Mouse (Mus musculus): ENCODE data around the gene Scn5a. TPM values are rescaled to one million over a fixed set of nuclear protein-coding genes. Genes with fewer than 3 reads are reported as not detected.

Scn5a gene
- polyA plus RNA-seq, 1 experiment from 2014 or later: 0.79 TPM

DNA sequence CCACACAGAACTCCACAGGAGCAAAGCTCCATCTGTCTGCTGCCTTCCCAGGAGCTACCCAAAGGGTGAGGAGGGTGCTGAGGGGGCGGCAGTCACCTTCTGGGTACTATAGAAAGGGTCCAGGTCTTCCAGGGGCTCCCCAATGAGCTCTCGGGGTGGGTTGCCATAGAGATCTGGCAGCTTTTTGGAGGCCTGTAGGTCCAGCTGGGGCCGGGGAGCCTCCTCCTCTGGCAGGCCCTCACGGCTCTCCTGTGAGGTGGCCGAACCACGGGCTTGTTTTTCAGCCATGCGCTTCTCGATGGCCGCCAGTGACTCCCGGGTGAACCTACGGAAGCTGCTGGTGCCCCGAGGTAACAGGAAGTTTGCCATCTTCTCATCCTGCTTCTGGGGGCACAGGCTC is 16.6 kb downstream of the Scn5a start:
- Histone ChIP-seq H3K27me3 (no peaks in the 10 kb centered on the region), H3K9me3 (no peaks in the 10 kb centered on the region), H3K27ac (replicated peaks) (no peak overlapping the region), H3K4me1 (peaks cover 12% of the 10 kb centered on the region), H3K4me2 (replicated peaks) (no peak overlapping the region), H3K9ac (replicated peaks) (no peak overlapping the region), H3K4me3 (no peak overlapping the region), H3K36me3 (no peaks in the 10 kb centered on the region)
- no peak for ATAC-seq (replicated peaks)
- WGBS: 42% methylated on average over 12 of the region's 12 CpGs

- 47% methylated on average over 8 of the region's 8 CpGs for WGBS
- Histone ChIP-seq H3K4me2 (replicated peaks) (no peak overlapping the region), H3K4me3 (no peak overlapping the region), H3K27me3 (no peaks in the 10 kb centered on the region), H3K27ac (replicated peaks) (no peak overlapping the region), H3K9ac (replicated peaks) (no peak overlapping the region), H3K36me3 (no peaks in the 10 kb centered on the region), H3K9me3 (no peaks in the 10 kb centered on the region), H3K4me1 (peaks cover 12% of the 10 kb centered on the region)
- no peak for ATAC-seq (replicated peaks)
Observed at GRCm38 (mm10) chr9:119561746-119562145, 17.1 kb downstream of the Scn5a start.

GRCm38 (mm10) chr9:119559537-119560276 is 19.1 kb downstream of the Scn5a start:
- Histone ChIP-seq H3K9me3 (no peaks in the 10 kb centered on the region), H3K9ac (replicated peaks) (no peak overlapping the region), H3K4me2 (replicated peaks) (no peak overlapping the region), H3K4me3 (no peak overlapping the region), H3K4me1 (peaks cover 12% of the 10 kb centered on the region), H3K36me3 (no peaks in the 10 kb centered on the region), H3K27me3 (no peaks in the 10 kb centered on the region), H3K27ac (replicated peaks) (no peak overlapping the region)
- WGBS: 75% methylated on average over 16 of the region's 16 CpGs
- ATAC-seq (replicated peaks): no peak

DNA sequence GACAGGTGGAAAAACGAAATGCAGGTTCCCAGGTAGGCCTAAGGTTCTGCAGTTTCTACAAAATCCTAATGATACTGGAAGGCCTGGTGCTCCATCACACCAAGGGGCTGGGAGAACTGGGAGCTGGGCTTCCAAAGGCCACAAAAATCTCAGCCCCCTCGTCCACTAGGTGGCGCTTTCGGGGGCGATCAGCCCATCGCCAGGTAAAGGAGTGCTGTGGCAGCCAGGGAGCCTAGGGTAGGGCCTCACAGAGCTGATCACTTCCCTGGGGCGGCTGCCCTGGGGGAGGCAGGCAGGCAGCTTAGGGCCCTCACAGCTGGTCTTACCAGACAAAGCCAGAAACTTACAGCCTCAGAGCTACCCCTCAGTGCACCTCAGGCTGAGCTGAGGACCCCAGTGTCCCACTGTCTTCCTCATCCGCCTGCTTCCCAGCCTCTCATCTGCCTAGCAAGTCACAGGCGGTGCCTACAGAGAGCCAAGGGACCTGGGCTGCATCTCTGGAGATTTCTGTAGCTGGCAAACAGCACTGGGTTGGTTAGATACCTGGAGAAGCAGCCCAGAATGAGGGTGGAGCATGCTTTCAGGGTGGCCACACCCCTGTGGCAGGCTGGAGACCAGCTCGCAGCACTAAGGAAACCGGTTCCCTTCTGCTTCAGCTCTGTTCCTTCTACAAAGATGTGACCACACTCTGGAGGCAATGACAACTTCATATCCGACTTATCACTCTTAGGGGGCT is 20.5 kb downstream of the Scn5a start:
- Histone ChIP-seq H3K4me1 (peaks cover 12% of the 10 kb centered on the region), H3K27me3 (no peaks in the 10 kb centered on the region), H3K9me3 (no peaks in the 10 kb centered on the region), H3K9ac (replicated peaks) (no peak overlapping the region), H3K4me2 (replicated peaks) (no peak overlapping the region), H3K4me3 (no peak overlapping the region), H3K27ac (replicated peaks) (no peak overlapping the region), H3K36me3 (no peaks in the 10 kb centered on the region)
- ATAC-seq (replicated peaks): peak; percentile 36; the same call in 1 of the 2 replicates
- WGBS: 24% methylated on average over 12 of the region's 12 CpGs

- Histone ChIP-seq H3K4me3 (no peak overlapping the region), H3K9ac (replicated peaks) (no peak overlapping the region), H3K27me3 (no peaks in the 10 kb centered on the region), H3K27ac (replicated peaks) (no peak overlapping the region), H3K9me3 (no peaks in the 10 kb centered on the region), H3K36me3 (no peaks in the 10 kb centered on the region), H3K4me2 (replicated peaks) (no peak overlapping the region), H3K4me1 (no peaks in the 10 kb centered on the region)
- no peak for ATAC-seq (replicated peaks)
- 90% methylated on average over 3 of the region's 3 CpGs for WGBS
Observed at GRCm38 (mm10) chr9:119556043-119556442, 22.8 kb downstream of the Scn5a start.

GRCm38 (mm10) chr9:119547528-119547927 is 31.3 kb downstream of the Scn5a start:
- 25% methylated on average over 12 of the region's 12 CpGs for WGBS
- no peak overlapping the region for H3K27ac ChIP-seq (replicated peaks)
- no peaks in the 10 kb centered on the region for H3K36me3 ChIP-seq
- no peak overlapping the region for H3K9ac ChIP-seq (replicated peaks)
- no peaks in the 10 kb centered on the region for H3K27me3 ChIP-seq
- no peak overlapping the region for H3K4me3 ChIP-seq
- H3K4me2 ChIP-seq (replicated peaks): no peak overlapping the region
- H3K4me1 ChIP-seq: no peaks in the 10 kb centered on the region
- no peak for ATAC-seq (replicated peaks)
- H3K9me3 ChIP-seq: no peaks in the 10 kb centered on the region

- no peaks in the 10 kb centered on the region for H3K27me3 ChIP-seq
- no peaks in the 10 kb centered on the region for H3K9me3 ChIP-seq
- WGBS: 69% methylated on average over 8 of the region's 8 CpGs
- no peak overlapping the region for H3K27ac ChIP-seq (replicated peaks)
- H3K9ac ChIP-seq (replicated peaks): no peak overlapping the region
- H3K4me3 ChIP-seq: no peak overlapping the region
- H3K4me2 ChIP-seq (replicated peaks): no peak overlapping the region
- ATAC-seq (replicated peaks): no peak
- H3K36me3 ChIP-seq: no peaks in the 10 kb centered on the region
- no peaks in the 10 kb centered on the region for H3K4me1 ChIP-seq
Observed at GRCm38 (mm10) chr9:119547128-119547527, 31.7 kb downstream of the Scn5a start.

DNA sequence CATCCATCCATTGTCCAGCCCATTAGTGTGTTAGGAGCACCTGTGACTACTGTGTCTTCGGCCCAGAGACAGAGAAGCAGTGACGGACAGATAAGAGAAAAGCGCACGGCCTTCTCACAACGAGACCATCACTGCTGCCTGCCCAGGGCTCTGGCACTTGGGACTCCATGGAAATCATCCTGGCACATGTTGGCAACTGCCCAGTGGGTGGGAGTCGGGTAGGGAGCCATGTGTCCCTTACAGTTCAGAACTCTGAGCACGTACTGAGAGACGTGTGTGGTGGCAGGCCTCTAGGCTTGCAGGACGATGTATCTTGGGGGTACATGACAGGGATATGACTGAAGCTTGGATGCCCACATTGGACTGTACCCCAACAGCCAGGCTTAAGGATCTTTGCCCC is 38.1 kb downstream of the Scn5a start:
- whole genome bisulfite sequencing: 80% methylated on average over 9 of the region's 9 CpGs
- H3K4me2 ChIP-seq (replicated peaks): no peak overlapping the region
- peaks cover 11% of the 10 kb centered on the region for H3K4me1 ChIP-seq
- no peaks in the 10 kb centered on the region for H3K36me3 ChIP-seq
- H3K9ac ChIP-seq (replicated peaks): no peak overlapping the region
- H3K27me3 ChIP-seq: no peaks in the 10 kb centered on the region
- H3K9me3 ChIP-seq: no peaks in the 10 kb centered on the region
- H3K4me3 ChIP-seq: no peak overlapping the region
- H3K27ac ChIP-seq (replicated peaks): no peak overlapping the region
- no peak for ATAC-seq (replicated peaks)

DNA sequence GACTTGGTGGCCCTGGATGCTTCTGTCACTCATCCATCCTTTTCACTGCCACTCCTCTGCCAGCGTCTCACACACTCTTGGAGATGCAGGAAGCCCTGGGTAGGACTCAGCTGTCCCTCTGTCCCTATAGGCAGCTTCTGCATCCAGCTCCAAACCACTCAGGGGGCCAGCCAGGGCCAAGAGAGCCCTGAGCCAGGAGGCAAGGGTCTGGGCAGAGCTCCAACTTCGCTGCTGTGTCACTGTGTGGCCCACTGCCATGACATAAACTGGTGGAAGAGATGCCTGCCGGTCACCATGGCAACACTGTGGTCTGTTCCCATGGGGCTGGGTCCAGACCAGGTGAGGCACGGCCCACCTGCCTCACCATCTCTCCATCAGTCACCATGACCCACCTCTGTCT is 41.0 kb downstream of the Scn5a start:
- Histone ChIP-seq H3K9me3 (no peaks in the 10 kb centered on the region), H3K9ac (replicated peaks) (no peak overlapping the region), H3K4me3 (no peak overlapping the region), H3K4me2 (replicated peaks) (no peak overlapping the region), H3K36me3 (no peaks in the 10 kb centered on the region), H3K27me3 (no peaks in the 10 kb centered on the region), H3K27ac (replicated peaks) (no peak overlapping the region), H3K4me1 (peaks cover 11% of the 10 kb centered on the region)
- peak; percentile 86 for ATAC-seq (replicated peaks)
- WGBS: 57% methylated on average over 4 of the region's 4 CpGs

DNA sequence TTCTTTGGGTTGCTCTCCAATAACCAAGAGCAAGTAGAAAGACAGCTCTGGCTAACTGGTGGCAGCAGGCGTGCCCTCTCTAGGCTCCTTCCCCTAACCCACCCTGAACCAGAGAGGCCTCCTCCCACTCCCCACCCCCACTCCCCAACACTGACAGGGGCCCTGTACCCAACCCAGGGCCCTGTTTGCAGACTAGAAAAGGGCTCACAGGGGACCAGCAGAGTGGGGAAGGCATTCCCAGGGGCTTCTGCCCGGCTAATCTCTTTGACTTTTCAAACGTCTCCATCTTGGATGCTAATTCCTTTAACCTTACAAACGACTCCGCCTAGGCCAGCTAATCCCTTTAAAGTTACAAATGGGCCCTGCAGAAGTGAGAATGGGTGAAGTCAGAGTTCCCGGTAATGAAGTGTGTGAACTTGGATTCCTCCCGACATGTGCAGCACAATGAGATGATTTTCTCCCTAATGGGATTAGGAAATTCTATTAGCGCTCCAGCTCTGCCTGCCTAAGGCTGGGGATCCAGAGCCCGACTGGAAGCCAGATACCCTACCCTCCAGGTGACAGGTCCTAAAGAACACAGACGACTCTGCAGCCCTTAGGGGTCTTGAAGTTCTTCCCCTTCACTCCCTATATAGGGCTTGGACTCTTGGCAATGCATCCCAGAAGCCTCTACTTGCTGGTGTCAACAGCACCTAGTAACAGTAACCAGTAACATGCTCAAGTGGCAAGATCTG is 47.0 kb downstream of the Scn5a start:
- H3K9me3 ChIP-seq: no peaks in the 10 kb centered on the region
- H3K27me3 ChIP-seq: no peaks in the 10 kb centered on the region
- no peaks in the 10 kb centered on the region for H3K4me1 ChIP-seq
- H3K9ac ChIP-seq (replicated peaks): no peak overlapping the region
- ATAC-seq (replicated peaks): no peak
- WGBS: 7% methylated on average over 10 of the region's 10 CpGs
- no peak overlapping the region for H3K4me3 ChIP-seq
- H3K4me2 ChIP-seq (replicated peaks): no peak overlapping the region
- no peak overlapping the region for H3K27ac ChIP-seq (replicated peaks)
- no peaks in the 10 kb centered on the region for H3K36me3 ChIP-seq

- no peak for ATAC-seq (replicated peaks)
- H3K27ac ChIP-seq (replicated peaks): no peak overlapping the region
- H3K27me3 ChIP-seq: no peaks in the 10 kb centered on the region
- no peaks in the 10 kb centered on the region for H3K36me3 ChIP-seq
- WGBS: 96% methylated on average over 6 of the region's 6 CpGs
- H3K4me1 ChIP-seq: no peaks in the 10 kb centered on the region
- H3K9me3 ChIP-seq: no peaks in the 10 kb centered on the region
- H3K4me2 ChIP-seq (replicated peaks): no peak overlapping the region
- no peak overlapping the region for H3K4me3 ChIP-seq
- no peak overlapping the region for H3K9ac ChIP-seq (replicated peaks)
Observed at GRCm38 (mm10) chr9:119524511-119524910, 54.3 kb downstream of the Scn5a start.

DNA sequence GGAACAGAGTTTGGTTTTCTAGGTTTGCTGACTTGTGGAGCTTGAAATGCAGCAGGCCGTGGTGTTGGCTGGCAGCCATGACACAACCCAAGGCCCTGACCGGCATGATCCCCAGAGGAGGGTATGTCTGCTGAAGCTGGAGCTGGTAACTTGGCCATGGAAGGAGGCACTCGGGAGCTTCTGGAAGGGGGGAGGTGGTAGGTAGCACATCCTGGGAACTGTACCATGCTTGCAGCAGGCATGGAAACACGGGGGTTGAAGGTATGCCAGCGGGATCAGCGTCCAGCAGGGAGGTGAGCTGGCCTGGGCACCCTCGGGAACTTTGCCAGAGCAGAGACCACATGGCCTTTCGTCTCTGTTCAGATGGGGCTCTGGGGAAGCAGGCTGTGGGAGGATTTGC is 55.5 kb downstream of the Scn5a start:
- no peak for ATAC-seq (replicated peaks)
- Histone ChIP-seq H3K4me1 (peaks cover under 1% of the 10 kb centered on the region; the same call in 1 of the 2 replicates), H3K27me3 (no peaks in the 10 kb centered on the region), H3K27ac (replicated peaks) (no peak overlapping the region), H3K4me2 (replicated peaks) (no peak overlapping the region), H3K4me3 (no peak overlapping the region), H3K36me3 (no peaks in the 10 kb centered on the region), H3K9me3 (no peaks in the 10 kb centered on the region), H3K9ac (replicated peaks) (no peak overlapping the region)
- WGBS: 88% methylated on average over 8 of the region's 8 CpGs
